Mouse (Mus musculus) limb, embryonic 11.5 days (tissue): ENCODE measurements around the gene Gsc. TPM values are rescaled to one million over a fixed set of nuclear protein-coding genes. Genes with fewer than 3 reads are reported as not detected.

Experiments
- ATAC-seq: fragments of 200-750 bp; cut with Nextera tagmentation; 2 replicates; pipeline ENCODE4 v1.8.0; 2017; ENCODE audit warnings: low read depth; ENCODE audit not compliant: insufficient number of reproducible peaks, low FRiP score, low TSS enrichment
- DNase-seq: peaks from one replicate; pipeline ENCODE4 v3.0.0-alpha.2; 2015; ENCODE audit warnings: low spot score
- H3K27ac ChIP-seq: fragments of 300-500 bp; sonication (generic); replicated peaks from 2 replicates; pipeline ENCODE4 v1.5.1; 2014; ENCODE audit warnings: low read depth, mild to moderate bottlenecking, low read length
- H3K27me3 ChIP-seq: fragments of 300-500 bp; sonication (generic); 2 replicates; pipeline ENCODE4 v1.6.1; 2014; ENCODE audit warnings: mild to moderate bottlenecking, low read length, mixed read lengths; ENCODE audit not compliant: control insufficient read depth, insufficient read depth
- H3K36me3 ChIP-seq: fragments of 300-500 bp; sonication (generic); 2 replicates; pipeline ENCODE4 v1.6.1; 2014; ENCODE audit warnings: mild to moderate bottlenecking, low read length, moderate library complexity, mixed read lengths; ENCODE audit not compliant: control insufficient read depth, insufficient read depth
- H3K4me1 ChIP-seq: fragments of 300-500 bp; sonication (generic); 2 replicates; pipeline ENCODE4 v1.6.1; 2014; ENCODE audit warnings: low read length, mixed read lengths; ENCODE audit not compliant: control insufficient read depth, insufficient read depth
- H3K4me2 ChIP-seq: fragments of 300-500 bp; sonication (generic); 2 replicates; pipeline ENCODE4 v1.6.1; 2014; ENCODE audit warnings: low read depth, mild to moderate bottlenecking, moderate library complexity; ENCODE audit not compliant: severe bottlenecking
- H3K4me3 ChIP-seq: fragments of 300-500 bp; sonication (generic); 2 replicates; pipeline ENCODE4 v1.5.1; 2014; ENCODE audit warnings: low read depth, low read length
- H3K9ac ChIP-seq: fragments of 300-500 bp; sonication (generic); 2 replicates; pipeline ENCODE4 v1.6.1; 2014; ENCODE audit warnings: mild to moderate bottlenecking, low read length
- H3K9me3 ChIP-seq: fragments of 300-500 bp; sonication (generic); 2 replicates; pipeline ENCODE4 v1.6.1; 2016; ENCODE audit warnings: low read length; ENCODE audit not compliant: control insufficient read depth
- WGBS: fragments of 180-500 bp; shearing (Covaris S2); extraction: QIAGEN DNeasy Blood & Tissue Kit; methylation state at CpG from one replicate; pipeline ENCODE4 v1.1.7; 2014; 5-methylcytosine and 5-hydroxymethylcytosine counted together
- polyA plus RNA-seq: library from polyadenylated mRNA; unstranded; fragments of >200 nt; fragmentation: Nextera tagmentation; extraction: Ambion mirVana; gene quantifications from 2 replicates; pipeline ENCODE4 v1.2.1, GENCODE M21; 2014

The Gsc gene
- polyA plus RNA-seq, 1 experiment from 2014 or later = 33.2 TPM

- Histone ChIP-seq H3K4me1 (peaks cover 12% of the 10 kb centered on the region; the same call in 1 of the 2 replicates), H3K9me3 (no peaks in the 10 kb centered on the region), H3K4me3 (no peak overlapping the region), H3K27ac (no peak overlapping the region), H3K9ac (no peak overlapping the region), H3K36me3 (no peaks in the 10 kb centered on the region), H3K27me3 (peaks cover 25% of the 10 kb centered on the region), H3K4me2 (no peak overlapping the region)
- DNase-seq = no peak
- 5% methylated on average over 7 of the region's 7 CpGs for WGBS
- no peak for ATAC-seq
These were observed 4.4 kb upstream of the Gsc start for GRCm38 (mm10) chr12:104477501-104477900.

GRCm38 (mm10) chr12:104477066-104477465 is 3.9 kb upstream of the Gsc start:
- Histone ChIP-seq H3K27ac (no peak overlapping the region), H3K27me3 (peaks cover 26% of the 10 kb centered on the region), H3K9ac (no peak overlapping the region), H3K4me3 (no peak overlapping the region), H3K4me1 (peaks cover 12% of the 10 kb centered on the region; the same call in 1 of the 2 replicates), H3K36me3 (no peaks in the 10 kb centered on the region), H3K9me3 (no peaks in the 10 kb centered on the region), H3K4me2 (no peak overlapping the region)
- ATAC-seq = no peak
- WGBS = under 1% methylated on average over 12 of the region's 12 CpGs
- DNase-seq = peak; percentile 58

- H3K4me1 ChIP-seq = peaks cover 16% of the 10 kb centered on the region; the same call in 1 of the 2 replicates
- peak overlapping the region; percentile 90; the same call in 1 of the 2 replicates for H3K4me2 ChIP-seq
- no peak overlapping the region for H3K27ac ChIP-seq
These were observed 2.8 kb upstream of the Gsc start for GRCm38 (mm10) chr12:104475946-104476345.

GRCm38 (mm10) chr12:104474881-104475740 is 2.0 kb upstream of the Gsc start:
- no peak overlapping the region for H3K27ac ChIP-seq
- peak overlapping the region; percentile 67 for H3K9ac ChIP-seq
- peak overlapping the region; percentile 66 for H3K4me3 ChIP-seq
- H3K9me3 ChIP-seq = no peaks in the 10 kb centered on the region
- no peaks in the 10 kb centered on the region for H3K36me3 ChIP-seq
- peak overlapping the region; percentile 90 for H3K4me2 ChIP-seq
- ATAC-seq (no peak), DNase-seq (peak; percentile 67)
- peaks cover 39% of the 10 kb centered on the region for H3K27me3 ChIP-seq
- peaks cover 18% of the 10 kb centered on the region; the same call in 1 of the 2 replicates for H3K4me1 ChIP-seq
- 3% methylated on average over 22 of the region's 22 CpGs for WGBS

More at GRCm38 (mm10) chr12:104475946-104476345, 2.8 kb upstream of the Gsc start:
- H3K36me3 ChIP-seq = no peaks in the 10 kb centered on the region
- WGBS = under 1% methylated on average over 21 of the region's 21 CpGs
- H3K9ac ChIP-seq = peak overlapping the region; percentile 49
- H3K9me3 ChIP-seq = no peaks in the 10 kb centered on the region
- 0 out of 2 replicates have a peak overlapping the region, but pooled peaks have one; percentile 5 for H3K4me3 ChIP-seq
- DNase-seq = peak; percentile 73
- no peak for ATAC-seq
- peaks cover 32% of the 10 kb centered on the region for H3K27me3 ChIP-seq

- Histone ChIP-seq H3K9ac (peak overlapping the region; percentile 67), H3K9me3 (no peaks in the 10 kb centered on the region), H3K4me2 (peak overlapping the region; percentile 90), H3K4me3 (peak overlapping the region; percentile 66), H3K4me1 (peaks cover 18% of the 10 kb centered on the region), H3K27me3 (peaks cover 38% of the 10 kb centered on the region), H3K27ac (peak overlapping the region; percentile 59; the same call in 1 of the 2 replicates), H3K36me3 (no peaks in the 10 kb centered on the region)
- WGBS = under 1% methylated on average over 42 of the region's 42 CpGs
- DNase-seq (peak; percentile 70), ATAC-seq (no peak)
These were observed 1.2 kb upstream of the Gsc start for GRCm38 (mm10) chr12:104474191-104474871.

- H3K4me2 ChIP-seq = peak overlapping the region; percentile 90
- 0% methylated on average over 17 of the region's 18 CpGs for WGBS
- H3K4me3 ChIP-seq = peak overlapping the region; percentile 66
- peaks cover 39% of the 10 kb centered on the region for H3K27me3 ChIP-seq
- H3K27ac ChIP-seq = peak overlapping the region; percentile 62; the same call in 1 of the 2 replicates
- H3K9ac ChIP-seq = no peak overlapping the region; the same call in 1 of the 2 replicates
- no peaks in the 10 kb centered on the region for H3K36me3 ChIP-seq
- DNase-seq = peak; percentile 58
- ATAC-seq = no peak
- H3K9me3 ChIP-seq = no peaks in the 10 kb centered on the region
- H3K4me1 ChIP-seq = peaks cover 24% of the 10 kb centered on the region
These were observed 362 bp upstream of the Gsc start for GRCm38 (mm10) chr12:104473492-104473891.

- Histone ChIP-seq H3K4me1 (peaks cover 24% of the 10 kb centered on the region), H3K27ac (no peak overlapping the region; the same call in 1 of the 2 replicates), H3K27me3 (peaks cover 33% of the 10 kb centered on the region), H3K9ac (peak overlapping the region; percentile 88), H3K9me3 (no peaks in the 10 kb centered on the region), H3K4me3 (peak overlapping the region; percentile 66), H3K36me3 (no peaks in the 10 kb centered on the region), H3K4me2 (peak overlapping the region; percentile 90)
- under 1% methylated on average over 25 of the region's 25 CpGs for whole genome bisulfite sequencing
- ATAC-seq (no peak), DNase-seq (peak; percentile 74)
These were observed 958 bp downstream of the Gsc start for GRCm38 (mm10) chr12:104472218-104472525.
